Mouse (Mus musculus) left cerebral cortex, postnatal 4 days (tissue): ENCODE measurements around the gene Gm826. TPM values are rescaled to one million over a fixed set of nuclear protein-coding genes. Genes with fewer than 3 reads are reported as not detected.

Experiments used
- DNase-seq: peaks from one replicate; pipeline ENCODE4 v3.0.0-alpha.2; 2022
- intact Hi-C: fragments of 180-260 bp; cut with DNase I; formaldehyde crosslinking; loops from one replicate; pipeline ENCODE4 v1.15.1; 2025
- total RNA-seq, 2 experiments: library from RNA; stranded (reverse); gene quantifications; 2 replicates each; pipeline ENCODE4 v1.2.3; 2021

Gene Gm826
- total RNA-seq, 2 experiments from 2014 or later = 0.50 TPM; not detected in 1

DNA sequence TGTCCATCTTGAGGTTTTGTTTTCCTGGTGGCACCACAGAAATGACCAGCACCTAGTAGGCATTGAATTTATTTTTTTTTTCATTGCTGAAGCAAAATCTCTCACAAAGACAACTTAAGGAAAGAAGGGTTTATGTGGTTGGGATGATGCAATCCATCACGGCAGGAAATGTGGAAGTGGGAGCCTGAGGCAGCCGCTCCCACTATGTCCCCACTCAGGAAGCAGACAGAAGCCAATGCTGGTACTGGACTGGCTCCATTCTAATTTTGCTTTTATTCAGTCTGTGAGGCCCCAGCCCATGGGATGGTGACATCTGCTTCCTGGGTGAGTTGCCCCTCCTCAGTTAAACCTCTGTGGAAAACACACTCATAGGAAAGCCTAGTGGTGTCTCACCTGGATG is 30.0 kb downstream of the Gm826 start:
- intact Hi-C loops = no loop called here
- DNase-seq = no peak

DNA sequence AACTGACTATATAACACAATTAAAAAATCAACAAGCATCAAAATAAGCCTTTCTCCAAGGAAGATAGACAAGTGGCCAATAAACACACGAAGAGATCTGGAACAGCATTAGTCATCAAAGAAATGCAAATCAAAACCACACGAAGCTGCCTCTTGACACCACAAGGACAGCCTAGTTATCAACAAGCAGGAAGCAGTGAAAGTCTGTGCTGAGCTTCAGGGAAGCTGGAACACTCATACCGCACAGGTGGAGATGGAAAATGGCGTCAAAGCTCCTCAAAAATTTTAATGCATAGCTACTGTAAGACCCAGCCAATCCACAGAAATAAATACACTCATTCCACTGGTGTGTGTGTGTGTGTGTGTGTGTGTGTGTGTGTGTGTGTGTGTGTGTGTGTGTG is 31.9 kb downstream of the Gm826 start:
- intact Hi-C loops = no loop called here
- no peak for DNase-seq

DNA sequence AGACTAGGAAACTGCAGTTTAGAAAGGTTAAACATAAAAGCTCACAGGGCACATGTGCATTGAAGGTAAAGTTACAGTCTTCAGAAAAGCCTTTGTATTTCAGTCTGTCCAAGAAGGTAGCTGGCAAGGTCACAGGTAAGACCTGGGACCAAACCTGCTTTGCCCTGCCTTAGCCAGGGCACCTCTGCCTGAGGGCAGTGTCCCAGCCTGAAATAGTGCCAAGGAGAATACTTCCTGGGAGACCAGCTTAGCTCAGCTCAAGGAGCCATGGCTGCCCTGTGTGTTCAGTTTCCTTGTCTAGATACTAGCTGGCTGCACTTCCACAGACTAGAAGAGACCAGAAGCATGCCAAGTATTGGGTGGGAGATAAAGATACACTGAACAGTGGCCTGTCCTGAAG is 35.4 kb downstream of the Gm826 start:
- intact Hi-C loops = no loop called here
- DNase-seq = no peak

DNA sequence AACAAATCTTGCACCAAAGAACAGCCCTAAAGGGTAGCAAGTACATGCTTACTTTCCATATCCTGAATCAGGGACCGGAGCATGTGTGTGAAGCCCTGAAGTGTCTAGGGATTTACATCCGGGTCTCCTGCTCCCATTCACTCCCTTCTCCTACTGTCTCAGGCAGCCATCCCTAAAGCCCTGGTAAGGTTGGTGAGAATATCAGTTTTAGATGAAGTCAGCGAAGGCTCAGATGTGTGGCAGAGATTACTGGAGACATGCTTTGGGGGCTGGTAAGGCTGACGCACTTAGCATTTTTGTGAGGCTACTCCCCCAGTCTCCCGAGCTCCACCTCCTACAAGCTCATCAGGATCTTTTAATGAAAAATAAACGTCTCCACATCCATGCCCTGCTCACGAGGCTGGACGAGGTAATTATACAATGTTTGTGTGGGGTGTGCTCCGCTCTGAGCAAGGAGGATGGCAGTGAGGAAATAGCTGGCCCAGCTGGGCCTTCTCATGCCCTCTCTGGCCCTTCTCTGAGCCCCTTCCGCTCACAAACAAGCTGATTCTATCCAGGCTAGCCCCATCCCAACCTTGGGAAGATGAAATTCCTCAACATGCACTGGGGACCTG is 45.3 kb downstream of the Gm826 start:
- intact Hi-C loops = no loop called here
- no peak for DNase-seq

DNA sequence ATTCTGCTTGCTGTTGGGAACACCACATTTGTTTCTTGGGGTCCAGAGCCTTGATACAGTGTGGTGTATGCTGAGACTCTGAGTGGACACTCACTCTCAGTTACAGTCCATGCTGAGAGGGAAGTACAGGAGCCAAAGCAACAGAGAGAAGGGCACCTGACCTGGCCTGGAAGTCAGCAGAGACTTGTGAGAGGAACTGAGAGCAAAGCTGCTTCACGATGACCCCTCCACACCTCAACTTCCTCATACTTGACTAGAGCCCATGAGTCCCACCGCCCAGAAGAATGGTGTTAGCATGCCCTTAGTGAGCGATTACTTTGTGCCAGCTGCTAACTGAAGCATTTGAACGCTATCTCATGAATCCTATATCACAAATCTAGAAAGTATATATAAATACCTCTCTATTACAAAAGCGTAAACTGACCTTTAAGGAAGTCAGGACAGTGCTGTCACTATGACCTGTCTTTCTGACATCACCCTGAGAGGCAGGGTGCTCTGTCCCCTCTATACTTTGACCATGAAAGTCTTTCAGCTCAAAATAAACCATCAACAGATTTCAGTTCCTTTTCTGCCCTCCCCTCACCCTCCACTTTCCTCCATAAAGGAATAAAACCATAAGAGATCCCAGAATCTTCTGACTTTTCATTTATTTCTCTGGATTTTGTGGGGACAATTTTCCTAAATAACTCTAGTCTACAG is 57.9 kb downstream of the Gm826 start:
- intact Hi-C loops = no loop called here
- no peak for DNase-seq

DNA sequence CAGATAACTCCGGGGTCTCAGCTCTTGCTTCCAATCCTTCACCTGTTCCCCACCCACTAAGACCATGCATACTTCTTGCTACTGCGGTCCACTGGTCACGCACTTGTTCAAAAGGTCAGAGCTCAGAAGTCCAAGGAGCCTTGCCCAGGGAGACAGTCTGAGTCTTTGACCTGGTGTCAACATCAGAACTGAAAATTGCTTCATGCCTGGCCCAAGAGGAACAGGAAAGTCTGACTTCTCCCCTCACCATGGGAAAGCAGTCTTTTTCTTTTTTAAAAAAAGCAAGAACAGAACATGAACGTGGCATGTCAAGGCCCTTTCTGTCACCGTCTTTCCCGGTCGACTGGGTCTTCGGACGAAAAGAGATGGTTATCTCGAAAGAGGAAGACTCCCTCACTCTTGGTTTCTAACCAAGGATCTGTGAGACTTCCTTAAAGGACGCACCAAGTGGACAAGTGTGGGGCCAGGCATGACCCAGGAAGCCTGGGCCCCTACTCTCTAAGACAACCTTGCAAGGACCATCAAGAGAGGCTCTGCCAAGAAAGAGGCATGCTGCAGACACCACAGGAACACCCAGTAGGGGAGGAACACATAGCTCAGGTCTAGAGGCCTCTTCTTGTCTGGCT is 66.0 kb downstream of the Gm826 start:
- intact Hi-C loops = no loop called here
- no peak for DNase-seq

DNA sequence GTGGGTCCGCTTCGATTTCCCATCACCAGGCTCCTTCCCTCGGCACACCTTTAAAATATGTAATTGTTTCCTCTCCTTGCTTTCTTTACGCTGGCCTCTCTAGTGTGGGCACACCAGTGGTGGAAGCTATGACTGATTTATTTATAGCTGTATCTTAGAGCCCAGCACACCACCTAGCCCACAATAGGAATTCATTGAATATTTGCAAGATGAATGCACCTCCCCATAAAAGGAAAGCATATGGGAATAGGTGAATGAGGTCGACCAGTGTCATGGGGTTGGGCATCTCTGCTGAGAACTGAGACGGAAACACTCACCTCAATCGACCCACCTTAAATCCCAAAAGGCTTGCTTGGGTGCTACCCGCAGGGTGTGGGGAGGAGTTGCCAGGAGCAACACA is 70.1 kb downstream of the Gm826 start:
- intact Hi-C loops = no loop called here
- no peak for DNase-seq

DNA sequence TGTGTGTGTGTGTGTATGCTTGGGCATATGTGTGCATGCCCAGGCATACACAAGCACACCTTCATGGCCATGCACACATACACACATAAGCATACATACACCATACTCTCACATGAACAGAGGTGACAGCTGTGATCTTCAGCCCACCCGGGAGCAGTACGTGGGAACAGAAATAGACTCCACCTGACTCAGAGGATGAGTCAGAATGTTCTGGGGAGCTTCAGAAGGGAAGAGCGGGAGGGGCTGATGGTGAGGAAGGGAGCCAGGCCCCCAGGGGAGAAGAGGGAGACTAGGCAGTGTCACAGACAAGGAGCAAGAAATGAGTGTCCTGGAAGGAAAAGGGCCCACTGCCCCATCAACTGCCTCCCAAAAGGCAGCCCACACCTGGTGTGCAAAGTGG is 72.4 kb downstream of the Gm826 start:
- DNase-seq = no peak
- intact Hi-C loops = no loop called here

Other genes starting within 250 kb of the Gm826 start
- gene Mafb, start 32.9 kb upstream of the Gm826 start, total RNA-seq = 10 to 100 TPM; 27.8 to 31.9 TPM